Mouse (Mus musculus) adrenal gland (tissue): Measurements from ENCODE around the gene Bri3bp.

Experiments
- intact Hi-C: fragments of 180-260 bp; cut with DNase I; formaldehyde crosslinking; loops from one replicate; pipeline ENCODE4 v1.15.1; 2025

Gene Bri3bp

DNA sequence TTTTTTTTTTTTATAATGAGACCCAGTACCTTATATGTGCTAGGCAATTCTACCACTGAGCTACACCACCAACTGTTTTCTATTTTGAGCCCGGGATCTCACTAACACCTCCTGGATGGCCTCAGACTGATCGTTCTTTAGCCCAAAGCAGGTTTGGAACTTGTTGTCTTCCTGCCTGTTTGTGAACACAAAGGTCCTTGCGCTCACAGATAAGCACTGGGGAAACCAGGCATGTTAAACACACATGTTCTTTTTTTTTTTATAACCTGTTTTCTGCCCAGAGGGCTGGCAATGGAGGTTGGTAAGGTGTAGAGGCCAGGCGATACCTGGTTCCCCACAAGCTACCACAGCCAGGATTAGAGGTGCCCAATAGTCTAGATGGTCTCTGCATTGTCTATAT lies 7.3 kb downstream of the Bri3bp start:
- intact Hi-C loops, result no loop called here

DNA sequence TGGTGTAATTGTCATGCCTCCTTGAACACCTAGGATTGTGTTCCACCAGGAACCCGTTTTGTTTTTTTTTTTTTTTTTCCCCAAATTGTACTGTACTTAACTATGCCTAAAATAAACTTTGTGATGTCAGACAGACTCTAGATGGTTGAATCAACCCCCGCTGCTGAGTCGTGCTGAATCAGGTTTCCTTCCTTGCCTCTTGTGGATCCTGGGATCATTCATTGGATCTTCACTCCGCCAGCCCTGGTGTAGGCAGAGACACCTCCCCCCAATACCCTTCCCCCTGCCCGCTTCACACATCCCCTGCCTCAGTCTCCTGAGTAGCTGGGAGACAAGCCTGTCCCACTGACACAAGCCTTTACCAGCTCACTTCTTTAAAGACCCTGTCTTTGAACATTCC lies 7.9 kb downstream of the Bri3bp start:
- intact Hi-C loops, result no loop called here

- intact Hi-C loops, result no loop called here
These were observed 11.2 kb downstream of the Bri3bp start for GRCm38 (mm10) chr5:125452573-125452972.

DNA sequence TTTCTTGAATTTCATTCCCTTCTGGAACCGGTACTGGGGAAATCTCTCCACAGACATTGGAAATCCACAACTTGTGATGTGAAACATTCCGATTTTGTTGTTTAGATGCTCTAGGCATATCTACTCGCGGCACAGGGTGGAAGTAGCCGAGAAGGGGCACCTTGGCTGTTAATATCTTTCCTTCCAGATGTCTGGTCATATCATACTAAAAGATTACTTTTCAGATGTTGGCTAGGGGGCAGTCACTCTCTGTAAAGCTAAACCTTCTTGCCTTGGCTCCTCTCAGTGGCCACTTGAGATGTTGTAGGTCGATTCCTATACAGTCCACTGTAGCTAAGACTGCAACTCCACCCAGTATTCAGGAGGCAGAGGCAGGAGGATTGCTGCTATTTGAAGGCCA lies 14.7 kb downstream of the Bri3bp start:
- intact Hi-C loops, result no loop called here

- intact Hi-C loops, result no loop called here
These were observed 16.2 kb downstream of the Bri3bp start for GRCm38 (mm10) chr5:125457538-125457937.

GRCm38 (mm10) chr5:125460574-125460973 lies 19.2 kb downstream of the Bri3bp start:
- intact Hi-C loops, result loop anchor here (5.0 kb wide), 1 partner anchor 78 kb away; no protein-coding TSS in a partner anchor

DNA sequence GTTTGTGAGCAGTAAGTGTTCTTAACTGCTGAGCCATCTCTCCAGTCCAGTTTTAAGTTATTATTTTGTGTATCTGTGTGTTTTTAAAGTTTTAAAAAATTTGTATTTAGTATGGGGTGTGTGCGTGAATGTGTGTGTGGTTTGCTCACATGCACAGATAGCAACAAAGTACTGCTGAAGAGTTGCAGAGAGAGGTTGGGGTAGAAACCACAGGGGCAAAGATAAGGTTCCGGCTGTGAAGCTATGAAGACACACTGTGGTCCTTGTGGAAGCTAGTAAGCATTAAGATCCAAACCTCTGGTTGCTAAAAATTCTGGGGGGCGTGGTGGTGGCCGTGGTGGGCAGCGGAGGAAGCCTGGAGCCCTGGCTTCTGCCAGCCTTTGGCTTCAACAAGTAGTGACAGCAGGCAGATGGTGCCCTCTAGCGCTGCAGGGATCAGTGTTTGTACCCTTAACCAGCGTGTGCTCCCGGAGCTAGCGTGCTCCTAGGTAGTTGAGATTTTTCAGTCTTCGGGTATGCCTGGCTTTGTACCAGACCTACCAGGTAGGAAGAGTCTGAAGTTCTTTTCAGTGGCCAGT lies 20.6 kb downstream of the Bri3bp start:
- intact Hi-C loops, result loop anchor here (2.0 to 5.0 kb wide), 2 partner anchors 47 to 80 kb away; no protein-coding TSS in a partner anchor

GRCm38 (mm10) chr5:125465192-125465591 lies 23.8 kb downstream of the Bri3bp start:
- intact Hi-C loops, result no loop called here

GRCm38 (mm10) chr5:125465701-125466106 lies 24.3 kb downstream of the Bri3bp start:
- intact Hi-C loops, result no loop called here

- intact Hi-C loops, result no loop called here
These were observed 25.1 kb downstream of the Bri3bp start for GRCm38 (mm10) chr5:125466483-125466882.

DNA sequence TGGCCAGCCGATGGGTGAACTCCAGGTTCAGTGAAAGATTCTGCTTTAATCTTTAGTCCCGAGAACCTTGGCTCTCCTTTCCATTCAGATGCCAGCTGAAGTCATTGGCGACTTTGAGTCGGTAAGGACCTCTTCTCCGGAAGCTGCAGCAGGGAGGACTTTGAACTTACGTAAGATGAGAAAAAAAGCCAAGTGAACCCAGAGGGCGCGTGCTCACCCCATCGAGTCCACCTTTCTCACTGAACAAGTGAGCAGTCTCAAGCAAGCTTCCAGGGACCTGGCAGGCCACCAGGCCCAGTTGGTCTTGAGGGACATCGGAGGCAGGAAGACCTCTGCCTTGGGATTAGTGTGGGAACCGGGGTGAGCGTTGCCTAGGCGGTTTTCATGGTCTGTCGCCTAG lies 25.9 kb downstream of the Bri3bp start:
- intact Hi-C loops, result no loop called here

- intact Hi-C loops, result no loop called here
These were observed 29.3 kb downstream of the Bri3bp start for GRCm38 (mm10) chr5:125470713-125471112.

DNA sequence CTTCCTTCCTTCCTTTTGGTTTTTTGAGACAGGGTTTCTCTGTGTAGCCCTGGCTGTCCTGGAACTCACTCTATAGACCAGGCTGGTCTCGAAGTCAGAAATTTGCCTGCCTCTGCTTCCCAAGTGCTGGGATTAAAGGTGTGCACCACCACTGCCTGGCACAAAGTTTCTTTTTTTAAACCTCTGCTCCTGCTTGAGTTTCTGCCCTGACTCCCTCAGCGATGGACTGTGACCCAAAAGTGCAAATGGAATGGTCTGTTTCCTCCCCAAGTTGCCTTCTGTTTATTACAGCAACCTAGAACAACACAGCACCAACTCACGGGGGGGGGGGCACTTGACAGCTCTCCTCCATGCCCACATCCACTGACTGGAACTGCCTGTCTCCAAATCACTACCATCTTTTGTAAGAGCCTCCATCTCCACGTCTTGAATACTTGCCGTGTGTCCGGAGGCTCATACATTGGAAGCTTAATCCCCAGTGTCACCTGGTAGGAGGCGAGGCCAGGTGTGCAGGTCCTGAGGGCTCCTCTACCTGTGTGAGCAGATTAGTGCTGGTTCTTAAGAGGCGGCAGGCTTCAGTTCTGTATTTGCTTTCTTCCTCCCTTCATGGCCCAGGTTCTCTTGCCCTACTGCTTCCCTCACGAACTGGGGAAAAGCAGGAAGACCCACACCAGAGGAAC lies 31.6 kb downstream of the Bri3bp start:
- intact Hi-C loops, result no loop called here

DNA sequence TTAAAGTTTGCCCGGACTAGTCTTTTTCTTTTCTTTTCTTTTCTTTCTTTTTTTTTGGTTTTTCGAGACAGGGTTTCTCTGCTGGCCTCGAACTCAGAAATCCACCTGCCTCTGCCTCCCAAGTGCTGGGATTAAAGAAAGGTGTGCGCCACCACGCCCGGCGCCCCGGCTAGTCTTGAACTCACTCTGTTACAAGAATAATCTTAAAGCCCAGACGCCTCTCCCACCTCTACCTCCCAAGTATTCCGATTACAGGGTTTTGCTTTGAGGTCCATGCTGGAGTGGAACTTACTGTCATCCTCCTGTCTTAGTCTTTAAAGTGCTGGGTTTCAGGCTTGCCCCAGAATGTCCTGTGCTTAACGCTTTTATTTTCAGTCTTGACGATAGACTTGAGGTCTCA lies 33.7 kb downstream of the Bri3bp start:
- intact Hi-C loops, result no loop called here

GRCm38 (mm10) chr5:125475601-125476285 lies 34.4 kb downstream of the Bri3bp start, which contains the start of gene Aacs:
Gene Aacs (plus strand): TSS chr5:125475814.
- intact Hi-C loops, result no loop called here

- intact Hi-C loops, result no loop called here
These were observed 34.9 kb downstream of the Bri3bp start for GRCm38 (mm10) chr5:125476286-125476625.

- intact Hi-C loops, result no loop called here
These were observed 35.4 kb downstream of the Bri3bp start for GRCm38 (mm10) chr5:125476799-125477198.

DNA sequence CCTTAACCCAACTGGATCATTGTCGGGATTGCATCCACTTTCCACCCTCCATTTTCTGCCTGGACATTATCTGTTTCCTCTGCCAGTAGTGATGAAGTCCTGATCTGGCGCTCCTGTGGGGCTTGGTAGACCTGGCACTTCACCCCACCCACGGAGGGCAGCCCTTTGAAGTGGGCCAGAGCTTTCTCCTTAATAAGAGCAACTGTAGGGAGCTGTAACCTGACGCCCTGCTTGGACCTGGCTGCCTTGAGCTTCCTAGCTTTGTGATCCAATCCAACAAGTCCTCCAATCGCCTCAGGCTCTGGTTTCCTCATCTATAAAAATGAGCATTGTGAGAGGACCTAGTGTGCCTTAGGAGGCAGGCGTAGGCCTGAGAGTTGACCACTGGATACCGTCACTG lies 36.2 kb downstream of the Bri3bp start:
- intact Hi-C loops, result no loop called here

GRCm38 (mm10) chr5:125478037-125478436 lies 36.7 kb downstream of the Bri3bp start:
- intact Hi-C loops, result no loop called here

DNA sequence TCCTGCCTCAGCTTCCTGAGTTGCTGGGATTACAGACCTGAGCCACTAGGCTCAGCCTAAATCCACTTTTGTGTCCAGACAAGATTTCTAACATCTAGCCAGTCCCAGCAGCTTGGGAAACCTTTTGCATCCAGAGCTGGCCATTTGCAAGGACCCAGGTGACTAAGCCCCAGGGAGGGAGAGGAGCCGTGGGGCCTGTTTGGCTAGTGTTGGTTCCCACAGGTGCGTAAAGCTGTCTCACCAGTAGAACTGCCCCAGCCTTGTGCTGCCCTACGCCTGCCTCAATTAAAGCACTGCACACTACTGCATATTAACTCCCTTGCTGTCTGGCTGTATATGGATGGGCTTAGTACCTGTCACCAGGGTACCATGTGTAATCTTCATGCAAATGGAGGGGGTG lies 38.0 kb downstream of the Bri3bp start:
- intact Hi-C loops, result no loop called here

GRCm38 (mm10) chr5:125480434-125481231 lies 39.3 kb downstream of the Bri3bp start:
- intact Hi-C loops, result no loop called here

DNA sequence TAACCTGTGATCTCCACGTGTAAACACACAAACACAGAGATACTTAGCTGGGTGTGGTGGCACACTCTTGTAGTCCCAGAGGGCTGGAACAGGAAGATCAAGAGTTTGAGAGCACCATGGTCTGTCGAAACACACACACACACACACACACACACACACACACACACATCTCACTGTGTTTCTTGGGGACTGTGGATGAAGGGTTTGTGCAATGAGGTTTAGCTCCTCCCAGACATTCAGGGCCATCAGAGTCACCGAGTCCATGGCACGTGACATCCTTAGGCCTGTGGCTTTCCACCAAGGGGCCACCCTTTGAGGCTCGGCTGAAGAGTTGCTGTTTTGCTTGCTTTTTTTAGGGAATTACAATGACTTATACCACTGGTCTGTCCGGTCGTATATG lies 41.1 kb downstream of the Bri3bp start:
- intact Hi-C loops, result no loop called here
